Mouse (Mus musculus) retina, adult 2 months (tissue): ENCODE results near the gene Cox8a.
A peak's percentile ranks its signal among the peaks of the same experiment; 100 is the strongest.

Experiments used
- DNase-seq: peaks from one replicate; pipeline ENCODE4 v3.0.0-alpha.2; 2012; ENCODE audit warnings: low read depth, low spot score

Gene Cox8a

GRCm38 (mm10) chr19:7217162-7217925 is at the start of gene Cox8a:
Gene Cox8a, minus strand, starts transcription at chr19:7217616.
- peak; percentile 96 for DNase-seq

DNA sequence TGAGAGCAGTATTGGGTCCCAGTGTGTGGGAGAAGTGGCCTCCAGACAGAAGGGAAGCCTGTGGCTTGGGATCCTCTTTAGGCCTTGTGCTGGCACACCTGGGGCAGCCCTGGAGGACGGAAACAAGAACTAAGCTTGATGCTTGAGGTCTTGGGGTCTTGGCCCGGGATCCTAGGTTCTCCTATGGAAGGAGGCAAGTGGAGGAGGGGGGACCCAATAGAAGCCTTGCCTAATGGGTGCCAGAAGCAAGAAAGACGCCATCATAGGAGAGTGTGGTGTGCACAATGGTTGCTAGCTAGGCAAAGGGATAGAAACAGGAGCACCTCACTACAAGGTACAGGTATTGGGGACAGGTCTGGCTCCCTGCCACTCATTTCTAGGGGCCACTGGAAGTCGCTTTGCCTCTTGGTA is 49.0 kb upstream of the Cox8a start:
- DNase-seq: no peak

- no peak for DNase-seq
Observed at GRCm38 (mm10) chr19:7265478-7266191, 48.2 kb upstream of the Cox8a start.

DNA sequence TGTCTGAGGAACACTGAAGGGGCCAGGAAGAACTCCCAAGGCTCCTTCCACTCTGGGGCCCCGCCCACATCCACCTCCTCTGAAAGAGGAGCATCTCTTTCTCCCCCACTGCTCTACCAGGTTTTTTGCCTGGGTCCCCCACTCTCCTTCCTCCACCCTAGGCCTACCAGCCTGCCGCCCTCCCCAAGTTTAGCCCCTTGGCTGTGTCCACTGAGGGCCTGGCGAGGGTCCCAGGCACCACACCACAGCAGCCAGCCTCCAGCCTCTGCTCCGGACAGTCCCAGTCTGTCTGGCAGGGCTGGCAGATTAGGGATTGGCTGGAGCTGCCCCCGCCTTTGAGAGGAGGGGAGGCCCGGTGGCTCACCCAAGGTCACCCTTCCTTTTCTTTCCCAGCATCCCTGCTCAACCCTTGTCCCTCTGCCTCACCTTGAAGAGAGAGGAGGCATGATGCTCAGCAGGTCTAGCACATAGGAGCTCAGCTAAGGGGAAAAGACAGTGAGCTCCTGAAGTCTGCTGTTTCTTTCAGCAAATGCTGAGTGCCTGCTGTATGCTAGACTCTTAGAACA is 47.4 kb upstream of the Cox8a start:
- DNase-seq: no peak

DNA sequence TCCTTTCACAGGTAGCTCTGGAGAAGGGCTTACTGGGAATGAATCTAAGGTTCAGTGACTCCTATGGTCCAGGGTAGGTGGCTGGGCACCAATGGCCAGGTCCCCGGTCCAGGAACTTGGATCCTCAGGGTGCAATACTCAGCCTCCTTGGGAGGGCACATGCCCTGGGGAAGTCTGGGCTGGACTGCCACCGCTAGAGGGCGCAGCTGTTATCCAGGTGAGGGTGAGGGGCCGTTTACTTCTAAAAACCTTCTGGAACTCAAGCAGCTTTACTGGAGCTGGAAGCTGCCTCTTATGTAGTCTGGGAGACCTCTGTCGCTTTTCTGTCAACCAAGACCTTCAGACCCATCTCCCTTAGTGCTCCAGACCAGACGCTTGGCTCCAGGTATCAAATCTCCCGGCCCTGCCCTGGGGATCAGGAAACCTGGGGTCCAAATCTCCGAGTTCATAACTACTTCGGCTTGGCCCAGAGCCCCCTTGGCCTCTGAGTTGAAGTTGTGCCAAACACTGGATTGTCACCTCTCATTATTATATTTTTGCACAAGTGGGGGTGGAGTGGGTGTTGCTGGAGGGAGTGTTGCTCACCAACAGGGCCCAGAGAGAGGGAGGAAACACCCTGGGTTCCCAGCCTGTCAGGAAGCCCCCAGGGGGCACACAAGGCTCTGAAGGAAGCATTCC is 46.8 kb upstream of the Cox8a start:
- DNase-seq: peak; percentile 54

GRCm38 (mm10) chr19:7262592-7262991 is 45.2 kb upstream of the Cox8a start:
- DNase-seq: no peak

DNA sequence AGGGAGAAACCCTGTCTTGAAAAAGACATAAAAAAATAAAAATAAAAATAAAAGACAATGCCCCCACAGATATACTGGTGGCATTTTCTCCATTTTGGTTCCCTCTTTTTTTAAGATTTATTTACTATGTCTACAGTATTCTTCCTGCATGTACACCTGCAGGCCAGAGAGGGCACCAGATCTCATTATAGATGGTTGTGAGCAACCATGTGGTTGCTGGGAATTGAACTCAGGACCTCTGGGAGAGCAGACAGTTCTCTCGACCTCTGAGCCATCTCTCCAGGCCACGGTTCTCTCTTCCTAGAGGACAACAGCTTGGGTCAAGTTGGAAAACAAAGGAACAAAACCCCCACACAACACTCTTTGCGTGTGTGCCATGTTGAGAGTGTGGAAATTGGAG is 44.5 kb upstream of the Cox8a start:
- no peak for DNase-seq

DNA sequence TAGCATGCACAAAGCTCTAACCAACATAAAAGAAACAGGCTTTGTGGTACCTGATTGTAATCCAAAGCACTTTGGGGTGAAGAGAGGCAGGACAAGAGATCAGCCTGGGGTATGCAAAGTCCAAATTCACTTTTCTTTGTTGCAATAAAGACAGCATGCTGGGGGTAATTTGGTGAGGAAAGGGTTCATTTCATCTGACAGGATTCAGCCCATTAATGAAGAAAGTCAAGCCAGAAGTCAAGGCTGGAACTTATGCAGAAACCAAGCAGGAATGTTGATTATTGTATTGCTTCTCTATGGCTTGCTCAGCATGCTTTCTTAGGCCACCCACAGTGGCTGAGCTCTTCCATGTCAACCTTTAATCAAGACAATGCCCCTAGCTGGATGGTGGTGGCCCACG is 44.1 kb upstream of the Cox8a start:
- no peak for DNase-seq

DNA sequence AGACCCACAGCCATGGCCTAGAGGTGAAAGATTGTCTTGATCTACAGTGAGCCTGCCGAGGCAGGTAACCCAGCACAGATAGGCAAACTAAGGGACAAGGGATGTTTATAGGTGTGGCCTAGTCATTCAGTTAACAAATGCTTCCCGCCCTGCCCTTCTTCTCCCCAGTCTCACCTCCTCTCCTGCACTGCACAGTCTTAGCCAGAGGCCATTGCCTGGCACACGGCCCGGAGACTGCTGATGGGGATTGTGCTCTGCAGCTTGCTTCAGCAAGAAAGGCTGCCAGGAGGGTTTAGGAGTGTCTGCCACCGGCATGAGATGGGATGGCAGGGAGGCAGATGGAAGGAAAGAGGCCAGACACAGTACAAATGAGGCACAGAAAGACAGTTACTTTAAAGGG is 40.5 kb upstream of the Cox8a start:
- no peak for DNase-seq

GRCm38 (mm10) chr19:7246021-7246420 is 28.6 kb upstream of the Cox8a start:
- DNase-seq: no peak

GRCm38 (mm10) chr19:7240782-7241690 is 23.6 kb upstream of the Cox8a start, which contains the start of gene Naa40:
Gene Naa40, minus strand, starts transcription at chr19:7241183.
- peak; percentile 87 for DNase-seq

DNA sequence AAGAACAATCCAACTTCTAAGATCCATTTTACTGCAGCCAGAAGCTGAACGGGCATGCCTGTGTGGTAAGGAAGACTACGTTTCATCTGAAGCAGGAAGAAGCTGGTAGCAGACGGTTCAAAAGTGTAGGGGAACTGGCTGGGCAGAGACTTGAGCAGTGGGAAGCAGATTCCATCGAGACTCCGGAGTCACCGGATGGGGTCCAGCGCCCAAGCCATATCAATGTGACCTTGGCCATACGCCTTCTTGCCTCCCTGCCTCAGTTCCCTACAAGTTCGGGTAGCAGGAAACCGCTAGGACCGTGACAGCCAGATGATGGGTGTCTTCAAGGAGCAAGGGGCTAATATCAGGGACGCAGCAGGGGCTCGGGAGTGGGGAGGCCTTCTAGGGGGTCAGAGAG is 22.9 kb upstream of the Cox8a start:
- DNase-seq: no peak

- DNase-seq: no peak
Observed at GRCm38 (mm10) chr19:7239574-7239973, 22.2 kb upstream of the Cox8a start.

DNA sequence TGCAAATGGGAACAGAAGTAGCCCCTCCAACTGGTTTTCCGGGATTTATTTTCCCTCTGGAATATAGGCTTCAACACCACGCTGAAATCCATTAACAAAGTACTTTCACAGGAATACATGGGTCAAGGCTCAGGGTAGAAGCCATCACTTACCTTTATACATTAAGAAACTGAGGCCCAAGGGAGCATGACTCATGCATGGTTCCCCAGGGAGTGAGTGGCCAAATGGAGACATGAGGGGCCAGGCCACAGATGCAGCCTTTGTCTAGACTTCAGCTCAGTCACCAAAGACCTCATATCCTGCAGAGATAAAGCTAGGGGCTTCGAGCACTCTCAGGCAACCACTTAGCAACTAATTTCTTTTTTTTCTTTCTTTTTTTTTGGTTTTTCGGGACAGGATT is 19.3 kb upstream of the Cox8a start:
- DNase-seq: no peak

DNA sequence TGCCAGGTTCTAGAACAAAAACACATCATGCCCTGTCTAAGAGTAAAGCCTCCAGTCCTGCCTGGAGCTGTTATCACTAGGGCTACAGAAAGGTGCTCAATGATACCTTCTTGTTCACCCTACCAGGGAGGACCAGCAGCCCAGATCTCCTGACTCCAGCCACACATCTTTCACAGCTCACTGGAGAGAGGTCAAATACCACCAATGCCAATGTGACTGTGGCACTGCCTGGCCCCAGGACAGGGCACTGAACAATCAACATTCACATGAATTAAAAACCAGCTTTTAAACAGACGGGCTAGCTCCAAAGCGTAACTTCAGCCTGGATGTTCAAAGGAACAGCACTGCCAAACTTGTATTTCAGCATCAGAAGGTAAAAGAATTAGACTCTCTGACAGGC is 18.6 kb upstream of the Cox8a start:
- DNase-seq: no peak

GRCm38 (mm10) chr19:7235461-7235860 is 18.0 kb upstream of the Cox8a start:
- no peak for DNase-seq

GRCm38 (mm10) chr19:7234537-7235221 is 17.3 kb upstream of the Cox8a start:
- DNase-seq: peak; percentile 53

- DNase-seq: no peak
Observed at GRCm38 (mm10) chr19:7226511-7226914, 9.1 kb upstream of the Cox8a start.

GRCm38 (mm10) chr19:7225096-7225690 is 7.8 kb upstream of the Cox8a start:
- DNase-seq: no peak

DNA sequence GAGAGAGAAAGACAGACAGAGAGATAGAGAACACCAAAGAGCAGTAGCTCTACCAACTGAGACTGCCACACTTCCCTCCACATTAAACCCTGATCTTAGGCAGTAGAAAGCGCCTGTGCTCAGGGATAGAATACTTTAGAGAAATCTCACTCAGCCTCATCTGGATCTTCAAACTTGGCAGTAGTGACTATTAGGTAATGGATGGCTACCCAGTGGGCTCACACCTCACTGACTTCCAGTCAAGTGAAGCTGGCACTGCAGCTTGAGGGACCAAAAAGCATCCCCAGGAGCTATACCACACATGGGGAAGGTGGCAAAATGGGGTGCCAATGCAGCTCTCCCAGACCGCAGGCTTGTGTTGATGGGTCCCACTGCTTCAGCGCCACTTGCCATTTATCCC is 6.8 kb upstream of the Cox8a start:
- DNase-seq: no peak
